Mouse (Mus musculus) adrenal gland, adult 8-10 months (tissue): ENCODE results near the gene A230050P20Rik. TPM values are rescaled to one million over a fixed set of nuclear protein-coding genes. Genes with fewer than 3 reads are reported as not detected.

Source experiments
- DNase-seq: peaks from one replicate; pipeline ENCODE4 v3.0.0; 2022
- total RNA-seq, 4 experiments: library from RNA; stranded (reverse); gene quantifications; 2 replicates each; pipeline ENCODE4 v1.2.4; 2022

Gene A230050P20Rik
- total RNA-seq, 4 experiments from 2014 or later: 17.8 to 48.3 (median 32.4) TPM

GRCm38 (mm10) chr9:20875021-20875790 lies 6.8 kb downstream of the A230050P20Rik start:
- no peak for DNase-seq

GRCm38 (mm10) chr9:20876318-20877117 lies 8.1 kb downstream of the A230050P20Rik start:
- no peak for DNase-seq

DNA sequence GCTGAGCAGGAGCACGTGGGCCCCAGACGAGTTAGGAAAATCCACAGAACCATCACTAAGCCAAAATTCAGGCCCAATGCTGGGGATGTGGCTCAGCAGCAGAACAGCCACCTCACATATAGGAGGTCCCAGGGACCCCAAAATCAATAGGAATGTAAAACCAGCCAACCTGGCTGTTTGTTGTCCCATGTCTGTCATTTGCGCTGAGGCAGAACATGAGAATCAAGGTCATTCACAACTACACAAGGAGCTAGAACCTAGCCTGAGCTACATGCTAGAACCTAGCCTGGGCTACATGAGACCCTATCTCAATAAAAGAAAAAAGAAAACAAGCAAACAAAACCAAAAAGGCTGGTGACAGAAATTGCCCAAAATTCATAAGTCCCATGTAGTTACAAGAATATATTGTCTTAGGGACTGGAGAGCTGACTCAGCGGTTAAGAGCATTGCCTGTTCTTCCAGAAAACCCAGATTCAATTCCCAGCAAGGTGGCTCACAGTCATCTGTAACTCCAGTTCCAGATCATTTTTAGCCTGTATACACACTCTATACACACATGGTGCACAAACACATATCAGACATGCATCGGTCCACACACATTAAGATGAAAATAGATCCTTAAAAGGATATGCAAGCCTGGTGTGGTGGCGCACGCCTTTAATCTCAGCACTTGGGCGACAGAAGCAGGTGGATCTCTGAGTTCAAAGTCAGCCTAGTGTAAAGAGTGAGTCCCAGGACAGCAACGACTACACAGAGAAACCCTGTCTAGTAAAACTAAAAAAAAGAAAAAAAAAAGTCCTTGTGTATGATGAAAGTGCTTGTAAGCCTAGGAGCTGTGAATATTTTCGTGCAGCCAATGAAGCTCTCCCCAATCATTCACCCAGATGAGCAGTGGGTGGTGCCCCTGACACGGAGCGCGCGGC lies 8.9 kb downstream of the A230050P20Rik start:
- DNase-seq: no peak

DNA sequence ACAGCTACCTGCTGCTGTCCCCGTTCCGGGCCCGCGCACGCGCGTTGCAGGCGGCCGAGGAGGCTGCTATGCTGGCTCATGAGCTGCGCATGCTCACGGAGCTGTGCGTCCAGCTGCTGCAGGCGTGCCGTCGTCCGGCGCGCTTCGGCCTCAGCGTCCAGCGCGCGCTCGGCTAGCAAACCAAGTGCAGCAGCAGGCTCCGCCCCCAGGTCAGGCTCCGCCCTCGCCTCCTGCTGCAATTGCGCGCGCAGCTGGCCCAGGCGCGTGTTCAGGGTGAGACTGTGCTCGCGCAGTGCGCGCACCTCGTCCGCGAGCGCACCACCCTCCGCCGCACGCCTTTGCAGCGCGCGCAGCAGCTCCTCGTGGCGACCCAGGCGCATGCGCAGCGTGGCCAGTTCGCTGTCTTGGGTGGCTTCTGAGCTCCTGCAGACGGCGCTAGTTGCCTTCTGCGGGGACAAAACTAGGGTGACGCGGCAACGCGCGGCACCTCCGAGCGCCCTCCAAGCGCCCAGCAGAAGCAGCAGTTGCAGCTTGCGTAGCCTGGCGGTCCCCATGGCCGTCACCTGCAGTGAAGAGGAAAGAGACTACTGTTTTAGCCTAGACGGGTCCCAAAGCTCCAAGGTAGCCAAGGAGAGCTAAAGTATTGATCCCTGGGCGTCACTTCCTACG lies 9.7 kb downstream of the A230050P20Rik start:
- DNase-seq: peak; percentile 99

- no peak for DNase-seq
Measured at GRCm38 (mm10) chr9:20878710-20879065, 10.2 kb downstream of the A230050P20Rik start.

DNA sequence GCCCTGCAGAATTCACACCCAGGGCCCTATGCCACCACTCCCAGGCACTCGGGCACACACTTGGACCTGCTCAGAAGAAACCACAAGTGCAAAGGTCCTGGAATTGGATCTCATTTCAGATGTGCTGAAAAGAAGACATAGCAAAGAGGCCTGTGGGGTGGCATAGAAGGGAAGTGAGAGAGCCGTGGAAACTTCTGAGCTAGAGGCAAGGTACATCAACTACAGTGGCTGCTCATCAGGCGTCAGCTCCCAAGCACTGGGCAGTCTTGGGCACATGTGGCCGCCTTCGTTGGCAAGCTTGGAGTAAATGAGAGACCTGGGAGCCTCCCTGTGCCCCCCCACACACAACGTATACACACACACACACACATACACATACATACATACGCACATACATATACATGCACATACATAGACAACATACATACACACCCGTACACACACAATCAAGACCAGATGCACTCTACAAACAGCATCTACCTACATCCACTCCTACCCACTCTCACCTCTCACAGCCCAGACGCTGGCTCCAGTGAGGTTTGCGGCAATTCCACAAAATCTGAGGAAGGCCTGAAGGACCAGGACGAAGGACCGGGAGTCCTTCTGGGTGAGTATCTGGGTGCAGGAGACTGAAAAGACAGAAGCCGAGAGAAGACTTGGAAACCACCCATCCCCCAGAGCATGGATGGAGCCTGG lies 10.8 kb downstream of the A230050P20Rik start, which contains the start of gene Angptl6:
Angptl6 (minus strand) TSS at position 631 of the 696 bp plus-strand sequence.
- DNase-seq: no peak

GRCm38 (mm10) chr9:20886563-20886962 lies 18.1 kb downstream of the A230050P20Rik start:
- no peak for DNase-seq

GRCm38 (mm10) chr9:20887191-20887590 lies 18.7 kb downstream of the A230050P20Rik start:
- DNase-seq: no peak

- peak; percentile 95 for DNase-seq
Measured at GRCm38 (mm10) chr9:20887704-20888385, 19.4 kb downstream of the A230050P20Rik start, which contains the start of gene Ppan. Gene Ppan (plus strand): TSS chr9:20888175.

GRCm38 (mm10) chr9:20888386-20888765 lies 19.9 kb downstream of the A230050P20Rik start:
- DNase-seq: no peak

GRCm38 (mm10) chr9:20889185-20890141 lies 21.0 kb downstream of the A230050P20Rik start:
- DNase-seq: no peak

DNA sequence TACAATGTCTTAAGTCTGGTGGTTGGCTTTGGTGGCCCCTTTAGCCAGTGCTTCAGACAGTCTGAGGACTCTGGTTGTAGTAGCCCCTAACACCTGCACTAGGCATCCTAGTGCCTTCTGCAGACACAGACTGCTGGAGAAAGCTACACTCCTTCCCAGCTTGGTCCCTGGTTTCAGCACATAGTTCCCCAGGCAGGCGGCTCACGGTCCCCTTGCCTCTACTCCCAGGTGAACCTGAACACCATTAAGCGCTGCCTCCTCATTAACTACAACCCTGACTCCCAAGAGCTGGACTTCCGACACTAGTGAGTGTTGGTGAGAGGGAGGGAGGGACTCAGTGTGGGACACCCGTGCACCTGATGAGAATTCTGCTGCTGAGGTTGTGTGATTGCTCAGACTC lies 22.0 kb downstream of the A230050P20Rik start:
- DNase-seq: no peak

GRCm38 (mm10) chr9:20891339-20892103 lies 23.1 kb downstream of the A230050P20Rik start:
- no peak for DNase-seq

- no peak for DNase-seq
Measured at GRCm38 (mm10) chr9:20892104-20892653, 23.7 kb downstream of the A230050P20Rik start.

DNA sequence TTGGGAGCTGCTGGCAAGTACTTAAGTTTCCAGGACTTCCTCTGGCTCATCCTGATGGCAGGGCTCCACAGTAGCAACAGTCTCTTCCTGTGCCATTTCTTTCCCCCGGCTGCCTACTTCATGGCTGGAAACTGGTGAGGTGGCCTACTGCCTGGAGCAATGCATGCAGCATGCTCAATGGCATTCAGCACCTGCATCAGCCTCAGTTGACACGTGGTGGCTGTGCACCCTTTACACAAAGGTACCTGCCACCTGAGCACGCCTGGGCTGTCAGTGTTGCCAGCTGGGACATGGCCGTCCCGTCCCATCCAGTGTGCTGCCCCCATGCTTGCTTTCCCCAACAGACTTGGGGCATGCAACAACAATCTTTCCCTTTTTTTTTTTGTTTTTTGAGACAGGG lies 24.6 kb downstream of the A230050P20Rik start:
- no peak for DNase-seq

GRCm38 (mm10) chr9:20893590-20894343 lies 25.3 kb downstream of the A230050P20Rik start:
- no peak for DNase-seq

DNA sequence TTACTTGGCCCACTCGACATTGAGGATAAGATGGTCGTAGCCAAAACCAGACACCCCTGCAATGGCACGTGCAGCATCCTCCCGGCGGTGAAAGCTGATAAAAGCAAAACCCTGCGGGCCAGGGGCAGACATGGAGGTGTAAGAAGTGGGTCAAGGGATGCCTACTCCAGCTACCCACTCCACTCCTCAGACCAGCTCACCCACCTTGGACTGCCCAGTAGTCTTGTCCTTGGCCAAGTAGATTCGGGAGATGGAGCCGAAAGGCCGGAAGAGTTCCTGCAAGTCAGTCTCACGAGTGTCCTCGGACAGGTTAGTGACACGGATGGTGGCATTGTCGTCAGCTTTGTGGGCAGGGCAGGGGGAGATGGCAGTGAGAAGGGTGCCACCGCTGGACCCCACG lies 26.2 kb downstream of the A230050P20Rik start:
- DNase-seq: no peak
